Mouse (Mus musculus): ENCODE results near the gene Gnl3l. TPM values are rescaled to one million over a fixed set of nuclear protein-coding genes. Genes with fewer than 3 reads are reported as not detected.

The Gnl3l gene
- polyA plus RNA-seq (2015; fragmentation: Nextera tagmentation; extraction: Ambion mirVana), result 12.8 and 13.1 TPM in 2 replicates

DNA sequence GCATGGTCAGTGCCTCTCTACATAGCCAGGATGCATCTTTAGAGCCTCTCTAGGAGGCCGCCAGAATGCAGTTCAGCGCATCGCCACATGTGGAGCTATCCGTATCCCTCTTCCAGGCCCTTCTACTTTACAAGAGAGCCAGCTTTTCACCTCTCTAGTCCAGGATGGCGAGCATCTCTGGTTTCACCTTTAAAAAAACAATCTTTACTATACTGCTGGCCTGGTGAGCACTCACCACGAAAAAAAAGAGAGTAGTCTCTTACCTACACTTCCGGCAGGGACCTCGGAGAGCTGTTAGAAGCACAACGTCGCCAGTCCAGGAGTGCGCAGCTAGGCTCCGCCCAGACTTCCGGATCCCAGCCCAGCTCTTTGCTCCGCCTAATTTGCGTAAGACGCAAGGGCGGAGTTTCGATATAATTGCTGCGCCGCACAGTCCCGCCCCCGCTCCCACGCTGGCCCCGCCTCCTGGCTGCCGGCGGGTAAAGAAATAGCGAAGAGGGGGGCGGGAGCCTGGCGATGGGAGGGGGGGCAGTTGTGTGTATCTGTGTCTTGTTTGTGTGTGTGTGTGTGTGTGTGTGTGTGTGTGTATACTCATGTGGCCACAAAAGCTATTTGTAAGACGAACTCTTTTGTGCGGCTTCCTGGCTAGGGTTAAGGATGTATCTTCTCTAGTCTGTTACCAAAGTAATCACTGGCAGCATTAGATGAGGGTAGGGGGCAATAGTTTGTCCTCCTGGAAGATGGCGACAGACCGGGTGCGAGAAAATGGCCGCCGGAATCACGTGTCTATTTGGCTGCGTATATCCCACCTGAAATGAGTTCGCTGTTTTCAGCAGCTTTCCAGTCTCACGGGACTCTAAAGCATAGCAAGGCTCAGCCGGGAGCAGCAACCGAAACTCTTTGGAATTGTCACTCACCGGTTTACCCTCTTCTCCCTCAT is at the start of gene Gnl3l:
TSS of gene Gnl3l (minus strand) at position 385 of the 940 bp plus-strand sequence.

DNA sequence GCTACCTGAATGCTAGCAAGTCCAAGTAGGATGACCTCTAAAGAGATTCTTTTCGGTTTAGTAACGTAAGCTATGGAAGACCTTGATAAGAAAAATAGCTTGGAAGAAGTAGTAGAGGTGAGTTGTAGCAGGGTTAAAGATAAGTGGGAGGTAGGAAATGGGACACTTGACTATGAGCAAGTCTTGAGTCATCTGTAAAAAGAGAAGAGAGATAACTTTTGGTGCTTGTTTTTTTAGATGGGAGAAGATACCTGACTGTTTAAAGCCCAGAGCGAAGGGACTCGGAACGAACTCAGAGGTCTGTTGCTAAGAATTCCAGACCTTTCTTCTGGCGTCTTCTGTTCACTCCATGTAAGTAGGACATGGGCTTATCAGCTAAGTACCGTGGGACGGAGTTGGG is 28.7 kb upstream of the Gnl3l start, which contains the start of gene Fgd1:
TSS of gene Fgd1 (plus strand) at position 301 of the 400 bp plus-strand sequence.

Other genes with a start within 250 kb of the Gnl3l start
- gene Maged2, start 203.0 kb downstream of the Gnl3l start, polyA plus RNA-seq (2015; fragmentation: Nextera tagmentation; extraction: Ambion mirVana), result 85.0 and 110 TPM in 2 replicates
- gene Fgd1, start 28.8 kb upstream of the Gnl3l start, polyA plus RNA-seq (2015; fragmentation: Nextera tagmentation; extraction: Ambion mirVana), result 1.6 and 2.5 TPM in 2 replicates
- 17.5 and 19.2 TPM in 2 replicates for gene Tsr2, start 79.2 kb upstream of the Gnl3l start, polyA plus RNA-seq (2015; fragmentation: Nextera tagmentation; extraction: Ambion mirVana)
- gene Wnk3, start 180.8 kb upstream of the Gnl3l start, polyA plus RNA-seq (2015; fragmentation: Nextera tagmentation; extraction: Ambion mirVana), result 0.15 and 0.24 TPM in 2 replicates